Mouse (Mus musculus) limb, embryonic 15.5 days (tissue): ENCODE measurements around the gene Oaf. TPM values are rescaled to one million over a fixed set of nuclear protein-coding genes. Genes with fewer than 3 reads are reported as not detected.
A peak's percentile ranks its signal among the peaks of the same experiment; 100 is the strongest.

Experiments used
- ATAC-seq: fragments of 200-750 bp; cut with Nextera tagmentation; 2 replicates; pipeline ENCODE4 v1.8.0; 2017; ENCODE audit warnings: low read depth, moderate TSS enrichment; ENCODE audit not compliant: insufficient number of reproducible peaks, low FRiP score, low TSS enrichment
- H3K27ac ChIP-seq: fragments of 300-500 bp; sonication (generic); 2 replicates; pipeline ENCODE4 v1.5.1; 2015; ENCODE audit warnings: moderate library complexity, mild to moderate bottlenecking, inconsistent platforms
- H3K27me3 ChIP-seq: fragments of 300-500 bp; sonication (generic); 2 replicates; pipeline ENCODE4 v1.6.1; 2015; ENCODE audit warnings: inconsistent platforms
- H3K36me3 ChIP-seq: fragments of 300-500 bp; sonication (generic); 2 replicates; pipeline ENCODE4 v1.6.1; 2015; ENCODE audit warnings: inconsistent platforms
- H3K4me1 ChIP-seq: fragments of 300-500 bp; sonication (generic); 2 replicates; pipeline ENCODE4 v1.6.1; 2015; ENCODE audit warnings: inconsistent platforms
- H3K4me2 ChIP-seq: fragments of 300-500 bp; sonication (generic); 2 replicates; pipeline ENCODE4 v1.6.1; 2015; ENCODE audit warnings: mild to moderate bottlenecking, inconsistent platforms
- H3K4me3 ChIP-seq: fragments of 300-500 bp; sonication (generic); 2 replicates; pipeline ENCODE4 v1.5.1; 2015; ENCODE audit warnings: mild to moderate bottlenecking, inconsistent platforms
- H3K9ac ChIP-seq: fragments of 300-500 bp; sonication (generic); 2 replicates; pipeline ENCODE4 v1.6.1; 2015; ENCODE audit warnings: inconsistent platforms
- H3K9me3 ChIP-seq: fragments of 300-500 bp; sonication (generic); 2 replicates; pipeline ENCODE4 v1.6.1; 2016; ENCODE audit warnings: inconsistent platforms
- WGBS: fragments of 180-500 bp; shearing (Covaris S2); methylation state at CpG from one replicate; pipeline ENCODE4 v1.1.7; 2015; 5-methylcytosine and 5-hydroxymethylcytosine counted together
- polyA plus RNA-seq: library from polyadenylated mRNA; unstranded; fragments of >200 nt; fragmentation: Nextera tagmentation; extraction: Ambion mirVana; gene quantifications from 2 replicates; pipeline ENCODE4 v1.2.1, GENCODE M21; 2015

Oaf gene
- polyA plus RNA-seq, 1 experiment from 2014 or later, result 102 TPM

DNA sequence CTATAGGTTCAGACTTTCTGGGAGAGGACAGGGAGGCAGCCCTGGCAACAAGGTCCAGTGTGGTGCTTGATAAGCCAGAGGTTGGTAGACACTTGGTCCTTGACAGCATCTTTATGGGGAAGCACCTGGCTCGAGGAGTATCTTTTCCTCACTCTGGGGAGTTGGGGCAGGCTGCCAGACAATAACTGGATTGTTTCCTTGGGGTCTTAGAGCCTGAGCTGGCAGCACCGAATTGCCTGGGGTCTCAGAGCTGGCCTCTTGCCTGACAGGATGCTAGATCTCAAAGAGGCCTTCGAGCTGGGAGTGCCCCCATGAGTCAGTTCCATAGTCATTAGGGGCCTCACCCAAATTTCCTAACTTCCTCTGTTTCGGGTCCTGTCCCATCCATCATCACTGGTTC is 1.6 kb upstream of the Oaf start:
- H3K4me1 ChIP-seq, result peaks cover 39% of the 10 kb centered on the region
- ATAC-seq, result no peak
- no peaks in the 10 kb centered on the region for H3K9me3 ChIP-seq
- H3K27me3 ChIP-seq, result no peaks in the 10 kb centered on the region
- no peak overlapping the region for H3K4me2 ChIP-seq
- no peak overlapping the region for H3K9ac ChIP-seq
- no peak overlapping the region for H3K4me3 ChIP-seq
- no peaks in the 10 kb centered on the region for H3K36me3 ChIP-seq
- WGBS, result 29% methylated on average over 4 of the region's 4 CpGs
- H3K27ac ChIP-seq, result peak overlapping the region; percentile 17; the same call in 1 of the 2 replicates

DNA sequence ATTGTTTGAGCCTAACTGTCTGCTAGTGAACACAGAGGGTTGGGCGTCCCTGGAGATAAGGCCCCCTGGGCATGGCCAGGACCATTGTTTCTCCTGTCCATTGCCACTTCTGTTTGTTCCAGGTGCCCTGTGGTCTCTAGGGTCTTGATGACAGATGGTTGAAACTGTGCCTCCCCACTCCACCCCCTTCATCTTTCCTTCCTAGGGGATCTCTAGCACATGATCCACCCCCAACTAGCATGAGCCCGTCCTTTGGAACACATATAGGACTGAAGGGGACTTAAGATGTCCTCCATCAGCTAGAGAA is 836 bp upstream of the Oaf start:
- Histone ChIP-seq H3K27ac (peak overlapping the region; percentile 95), H3K4me2 (peak overlapping the region; percentile 71), H3K9ac (no peak overlapping the region), H3K9me3 (no peaks in the 10 kb centered on the region), H3K27me3 (no peaks in the 10 kb centered on the region), H3K36me3 (peaks cover 7% of the 10 kb centered on the region; the same call in 1 of the 2 replicates), H3K4me3 (peak overlapping the region; percentile 98; the same call in 1 of the 2 replicates), H3K4me1 (peaks cover 40% of the 10 kb centered on the region)
- 42% methylated on average over 2 of the region's 2 CpGs for WGBS
- no peak for ATAC-seq

DNA sequence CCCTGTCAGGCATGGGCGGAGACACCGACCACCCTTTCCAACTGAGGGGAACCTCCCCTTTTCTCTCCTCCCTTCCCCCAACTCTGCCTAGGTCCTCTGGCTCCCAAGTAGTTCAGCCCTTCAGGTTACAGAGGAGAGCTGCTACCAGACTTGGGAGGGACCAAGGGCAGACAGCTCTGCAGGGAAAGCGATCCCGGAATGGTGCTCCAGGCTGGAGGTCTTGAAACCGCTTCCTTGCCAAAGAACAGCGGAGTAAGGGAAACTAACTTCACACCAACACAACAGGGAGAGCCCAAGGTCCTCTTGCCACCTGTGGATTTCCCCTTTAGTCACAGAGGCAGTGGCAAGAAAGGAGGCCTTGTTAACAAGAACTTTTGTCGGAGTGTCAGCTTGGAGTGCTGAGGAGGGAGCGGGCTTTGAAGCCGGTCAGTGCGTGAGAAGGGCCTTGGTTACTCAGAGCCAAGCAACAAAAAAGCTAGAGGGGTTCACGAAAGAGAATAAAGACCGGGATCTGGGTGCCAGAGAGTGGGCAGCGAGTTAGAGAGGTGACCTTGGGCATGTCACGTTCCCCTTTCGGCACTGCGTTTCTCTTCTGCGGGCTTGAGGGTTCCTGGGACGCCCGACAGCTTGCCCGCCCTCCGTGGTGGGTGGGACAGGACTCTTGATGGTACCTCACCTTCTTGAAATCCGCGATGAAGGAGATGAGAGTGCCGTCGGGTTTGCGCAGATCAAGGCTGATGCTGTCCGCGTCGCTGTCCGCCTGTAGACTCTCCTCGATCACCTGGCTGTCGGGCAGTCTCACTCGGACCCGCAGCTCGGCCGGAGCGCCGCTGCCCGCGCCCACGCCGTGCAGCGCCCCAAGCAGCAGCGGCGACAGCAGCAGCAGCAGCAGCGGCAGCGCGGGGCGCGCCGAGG is 823 bp downstream of the Oaf start:
- Histone ChIP-seq H3K4me2 (peak overlapping the region; percentile 71), H3K9me3 (no peaks in the 10 kb centered on the region), H3K4me3 (peak overlapping the region; percentile 98), H3K36me3 (peaks cover 22% of the 10 kb centered on the region; the same call in 1 of the 2 replicates), H3K27me3 (no peaks in the 10 kb centered on the region), H3K27ac (peak overlapping the region; percentile 95), H3K4me1 (peaks cover 46% of the 10 kb centered on the region), H3K9ac (peak overlapping the region; percentile 74)
- ATAC-seq, result no peak
- WGBS, result under 1% methylated on average over 51 of the region's 51 CpGs

DNA sequence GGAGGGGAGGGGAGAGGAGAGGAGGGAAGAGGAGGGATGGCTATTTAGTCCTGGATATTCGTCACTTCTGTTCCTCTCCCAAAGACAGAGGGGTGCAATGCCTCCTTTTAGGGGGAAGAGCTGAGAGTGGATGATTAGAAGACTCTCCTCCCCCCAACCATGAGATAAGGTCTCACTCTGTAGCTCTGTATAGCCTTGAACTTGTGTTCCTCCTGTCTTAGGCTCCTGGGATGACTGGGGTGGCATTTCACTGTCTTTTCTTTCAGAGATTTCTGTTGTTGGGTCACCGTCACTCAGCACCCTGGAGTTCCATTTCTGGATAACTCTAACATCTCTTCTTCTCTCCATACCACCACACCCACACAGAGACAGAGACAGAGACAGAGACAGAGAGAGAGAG is 1.5 kb downstream of the Oaf start:
- no peaks in the 10 kb centered on the region for H3K9me3 ChIP-seq
- peaks cover 53% of the 10 kb centered on the region for H3K4me1 ChIP-seq
- H3K4me2 ChIP-seq, result peak overlapping the region; percentile 71
- H3K27me3 ChIP-seq, result no peaks in the 10 kb centered on the region
- H3K27ac ChIP-seq, result 0 out of 2 replicates have a peak overlapping the region, but pooled peaks have one; percentile 95
- peak overlapping the region; percentile 98 for H3K4me3 ChIP-seq
- ATAC-seq, result no peak
- 22% methylated on average over 2 of the region's 2 CpGs for WGBS
- peaks cover 25% of the 10 kb centered on the region; the same call in 1 of the 2 replicates for H3K36me3 ChIP-seq
- peak overlapping the region; percentile 35; the same call in 1 of the 2 replicates for H3K9ac ChIP-seq

DNA sequence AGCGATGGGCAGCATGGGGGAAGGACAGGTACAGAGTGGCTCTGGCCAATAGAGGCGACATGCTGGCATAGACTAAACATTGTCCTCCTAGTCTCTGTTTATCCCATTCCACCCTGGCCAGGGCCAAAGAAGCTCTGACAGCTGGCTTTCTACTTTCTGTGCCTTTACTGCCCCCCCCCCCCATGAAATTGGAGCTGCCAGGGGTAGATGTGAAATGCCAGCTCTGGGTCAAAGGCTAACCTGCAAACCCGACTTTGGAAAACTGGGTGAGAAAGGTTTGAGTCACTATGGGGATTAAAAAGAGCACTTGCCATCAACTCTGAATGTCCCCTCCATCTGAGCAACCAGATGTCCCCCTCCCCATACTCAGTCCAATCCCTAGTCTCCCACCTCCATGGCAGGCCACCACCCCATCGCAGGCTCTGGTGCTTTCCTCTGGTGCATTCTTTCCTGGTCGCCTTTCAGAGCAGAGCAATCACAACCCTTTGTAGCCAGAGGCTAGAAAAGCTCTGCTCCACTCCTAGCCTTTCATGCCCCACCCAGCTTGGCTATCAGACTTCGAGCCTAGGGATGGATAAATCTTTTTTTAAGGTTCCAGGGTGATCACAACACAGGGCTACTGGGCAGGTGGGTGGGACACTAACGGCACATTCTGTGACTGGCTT is 2.5 kb downstream of the Oaf start:
- peaks cover 62% of the 10 kb centered on the region for H3K4me1 ChIP-seq
- WGBS, result 36% methylated on average over 7 of the region's 7 CpGs
- H3K27ac ChIP-seq, result no peak overlapping the region
- no peak overlapping the region for H3K9ac ChIP-seq
- ATAC-seq, result no peak
- H3K4me3 ChIP-seq, result peak overlapping the region; percentile 98
- H3K9me3 ChIP-seq, result no peaks in the 10 kb centered on the region
- H3K27me3 ChIP-seq, result no peaks in the 10 kb centered on the region
- peaks cover 29% of the 10 kb centered on the region; the same call in 1 of the 2 replicates for H3K36me3 ChIP-seq
- peak overlapping the region; percentile 71 for H3K4me2 ChIP-seq

DNA sequence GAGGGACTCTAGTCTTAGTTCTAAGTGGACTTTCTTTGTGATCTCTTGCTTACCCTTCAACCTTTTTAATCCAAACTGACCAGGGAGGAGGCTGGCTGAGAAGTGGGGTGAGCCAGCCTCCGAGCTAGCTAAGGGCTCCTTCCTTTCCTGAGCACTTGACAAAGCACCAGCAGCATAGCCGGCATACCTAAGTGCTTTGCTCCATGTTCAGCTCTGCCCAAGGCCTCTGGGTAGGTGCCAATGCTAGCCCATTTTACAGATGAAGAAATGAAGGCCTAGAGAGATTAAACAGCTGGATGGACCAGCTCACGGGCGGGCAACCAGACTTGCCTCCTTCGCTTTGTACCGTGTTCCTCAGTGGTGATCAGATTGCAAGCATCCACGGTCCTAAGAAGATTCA is 3.1 kb downstream of the Oaf start:
- no peak overlapping the region for H3K4me3 ChIP-seq
- no peaks in the 10 kb centered on the region for H3K27me3 ChIP-seq
- H3K4me2 ChIP-seq, result peak overlapping the region; percentile 71
- H3K27ac ChIP-seq, result no peak overlapping the region
- 77% methylated on average over 7 of the region's 7 CpGs for WGBS
- H3K4me1 ChIP-seq, result peaks cover 68% of the 10 kb centered on the region
- peaks cover 29% of the 10 kb centered on the region; the same call in 1 of the 2 replicates for H3K36me3 ChIP-seq
- H3K9ac ChIP-seq, result no peak overlapping the region
- no peak for ATAC-seq
- no peaks in the 10 kb centered on the region for H3K9me3 ChIP-seq

DNA sequence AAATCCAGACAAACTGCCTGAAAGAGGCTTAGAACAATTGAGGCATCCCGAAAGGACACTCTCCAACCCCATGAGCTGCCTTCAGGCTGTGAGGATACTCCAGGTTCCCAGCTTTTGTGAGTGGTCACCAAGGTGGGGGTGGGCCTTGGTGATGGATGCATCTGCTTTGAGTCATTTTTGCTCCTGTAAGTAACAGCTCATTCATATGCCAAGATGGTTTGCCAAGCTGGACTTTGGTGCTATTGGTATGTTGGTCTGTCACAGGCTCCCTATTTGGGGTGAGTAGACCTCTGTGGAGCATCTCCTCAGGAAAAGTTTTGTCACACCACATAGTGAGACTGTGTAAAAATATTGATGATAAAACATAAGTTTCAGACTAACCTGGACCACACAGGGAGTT is 3.6 kb downstream of the Oaf start:
- no peak for ATAC-seq
- H3K9me3 ChIP-seq, result no peaks in the 10 kb centered on the region
- no peak overlapping the region for H3K27ac ChIP-seq
- H3K4me2 ChIP-seq, result no peak overlapping the region
- H3K9ac ChIP-seq, result no peak overlapping the region
- peaks cover 29% of the 10 kb centered on the region; the same call in 1 of the 2 replicates for H3K36me3 ChIP-seq
- H3K4me3 ChIP-seq, result no peak overlapping the region
- no peaks in the 10 kb centered on the region for H3K27me3 ChIP-seq
- WGBS, result 86% methylated on average over 1 of the region's 1 CpGs
- peaks cover 68% of the 10 kb centered on the region for H3K4me1 ChIP-seq

DNA sequence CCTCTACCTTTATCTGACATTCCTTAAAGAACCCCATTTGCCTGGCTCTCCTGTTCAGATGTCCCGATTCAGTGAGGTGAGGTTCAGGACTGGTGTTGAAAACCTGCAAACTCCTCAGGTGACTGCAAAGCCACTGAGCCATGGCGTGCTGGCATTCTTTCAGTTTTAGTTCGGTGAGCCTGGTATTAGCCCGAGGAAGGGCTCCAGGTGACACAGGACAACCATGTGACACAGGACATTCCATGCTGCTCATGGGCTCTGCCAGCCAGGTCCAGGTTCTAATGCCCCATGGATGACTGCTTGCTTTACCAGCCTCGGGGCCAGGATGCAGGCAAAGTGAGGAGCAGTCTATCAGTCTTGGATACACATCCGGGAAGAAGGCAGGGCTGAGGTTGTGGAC is 4.4 kb downstream of the Oaf start:
- H3K27me3 ChIP-seq, result no peaks in the 10 kb centered on the region
- H3K9ac ChIP-seq, result no peak overlapping the region
- H3K9me3 ChIP-seq, result no peaks in the 10 kb centered on the region
- H3K4me3 ChIP-seq, result no peak overlapping the region
- ATAC-seq, result no peak
- peaks cover 70% of the 10 kb centered on the region for H3K4me1 ChIP-seq
- no peak overlapping the region for H3K27ac ChIP-seq
- H3K36me3 ChIP-seq, result peaks cover 33% of the 10 kb centered on the region; the same call in 1 of the 2 replicates
- 80% methylated on average over 6 of the region's 6 CpGs for WGBS
- no peak overlapping the region for H3K4me2 ChIP-seq

DNA sequence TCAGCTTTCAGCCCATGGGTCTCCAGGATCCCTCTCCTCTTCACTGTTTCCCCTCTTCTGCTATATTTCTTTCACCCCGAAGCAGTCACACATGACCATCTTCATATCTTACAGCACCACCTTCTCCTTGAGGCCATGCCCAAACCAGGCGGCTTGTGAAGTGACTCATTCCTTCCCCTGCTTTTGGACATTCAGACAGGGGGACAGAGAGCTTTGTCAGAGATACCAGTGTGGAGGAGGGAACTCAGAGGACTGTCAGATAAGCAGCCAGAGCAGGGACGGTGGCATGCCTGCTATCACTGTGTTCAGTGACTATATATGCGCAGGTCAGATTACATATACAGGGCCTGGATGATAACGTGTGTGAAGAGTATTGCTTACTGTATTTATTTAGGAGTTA is 5.2 kb downstream of the Oaf start:
- WGBS, result 77% methylated on average over 5 of the region's 5 CpGs
- no peak for ATAC-seq
- no peak overlapping the region for H3K4me2 ChIP-seq
- H3K4me1 ChIP-seq, result peaks cover 76% of the 10 kb centered on the region
- no peaks in the 10 kb centered on the region for H3K27me3 ChIP-seq
- peaks cover 37% of the 10 kb centered on the region; the same call in 1 of the 2 replicates for H3K36me3 ChIP-seq
- no peaks in the 10 kb centered on the region for H3K9me3 ChIP-seq
- H3K9ac ChIP-seq, result no peak overlapping the region
- no peak overlapping the region for H3K27ac ChIP-seq
- no peak overlapping the region for H3K4me3 ChIP-seq

DNA sequence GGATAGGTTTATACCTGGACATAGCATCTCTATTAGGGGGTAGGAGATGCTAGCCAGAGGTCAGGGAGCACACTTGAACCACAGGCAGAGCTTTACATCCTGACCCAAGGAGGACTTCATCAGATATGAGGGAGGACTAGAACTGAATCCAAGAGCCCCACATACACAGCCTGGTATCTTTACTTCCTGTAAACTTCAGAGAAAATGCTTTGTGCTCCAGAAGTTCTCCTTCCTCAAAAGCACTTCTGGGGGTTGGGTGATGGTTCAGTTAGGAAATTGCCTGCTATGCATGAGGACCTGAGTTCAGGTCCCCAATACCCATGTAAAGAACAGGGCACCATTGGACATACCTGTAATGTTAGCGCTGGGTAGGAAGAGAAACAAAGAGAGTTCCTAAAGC is 6.2 kb downstream of the Oaf start:
- Histone ChIP-seq H3K36me3 (peaks cover 39% of the 10 kb centered on the region; the same call in 1 of the 2 replicates), H3K9me3 (no peaks in the 10 kb centered on the region), H3K27me3 (no peaks in the 10 kb centered on the region), H3K4me3 (no peak overlapping the region), H3K9ac (no peak overlapping the region), H3K4me1 (peaks cover 78% of the 10 kb centered on the region), H3K4me2 (no peak overlapping the region), H3K27ac (no peak overlapping the region)
- WGBS, result 93% methylated on average over 1 of the region's 1 CpGs
- ATAC-seq, result no peak

DNA sequence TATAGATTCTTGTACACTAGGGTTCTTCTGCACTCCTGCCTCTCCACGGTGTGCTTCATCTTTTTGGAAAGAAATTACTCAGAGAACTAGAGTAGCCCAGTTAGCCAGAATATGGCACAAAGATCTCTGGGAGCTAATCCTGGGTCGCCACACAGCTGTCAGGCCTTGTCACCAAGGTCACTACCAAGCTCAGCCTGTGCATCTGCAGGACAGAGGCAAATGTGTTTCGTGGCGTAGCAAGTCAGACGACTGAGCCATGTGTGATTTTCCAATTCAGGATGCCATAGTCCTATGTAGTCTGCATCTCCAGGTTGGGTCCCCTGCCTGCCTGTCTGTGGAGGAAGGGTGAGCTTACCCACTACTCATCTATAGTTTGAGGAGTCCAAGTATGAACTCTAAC is 6.7 kb downstream of the Oaf start:
- no peak overlapping the region for H3K4me2 ChIP-seq
- no peaks in the 10 kb centered on the region for H3K27me3 ChIP-seq
- no peaks in the 10 kb centered on the region for H3K9me3 ChIP-seq
- H3K27ac ChIP-seq, result no peak overlapping the region
- ATAC-seq, result no peak
- H3K9ac ChIP-seq, result no peak overlapping the region
- H3K36me3 ChIP-seq, result peaks cover 39% of the 10 kb centered on the region; the same call in 1 of the 2 replicates
- H3K4me3 ChIP-seq, result no peak overlapping the region
- peaks cover 74% of the 10 kb centered on the region for H3K4me1 ChIP-seq
- WGBS, result 65% methylated on average over 5 of the region's 5 CpGs

DNA sequence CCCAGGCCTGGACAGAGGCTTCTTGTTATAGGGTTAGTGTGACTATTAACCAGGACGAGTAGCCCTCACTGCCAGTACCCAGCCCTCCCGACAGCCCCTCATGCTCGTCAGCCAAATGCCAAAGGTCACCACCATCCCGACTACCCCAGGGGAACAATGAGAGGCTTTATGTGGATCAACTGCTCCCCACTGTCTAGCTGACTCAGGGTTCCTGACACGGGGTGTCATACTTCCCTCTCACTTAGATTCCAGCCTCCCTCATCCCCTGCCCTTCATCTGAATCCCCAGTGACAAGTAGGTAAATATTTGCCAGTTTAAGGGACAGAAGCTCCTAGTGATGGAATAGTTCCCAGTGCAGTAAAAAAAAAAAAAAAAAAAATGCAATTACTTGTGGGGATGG is 7.4 kb downstream of the Oaf start:
- Histone ChIP-seq H3K4me2 (no peak overlapping the region), H3K36me3 (peaks cover 39% of the 10 kb centered on the region; the same call in 1 of the 2 replicates), H3K9me3 (no peaks in the 10 kb centered on the region), H3K4me3 (no peak overlapping the region), H3K4me1 (peaks cover 73% of the 10 kb centered on the region), H3K27me3 (no peaks in the 10 kb centered on the region), H3K9ac (no peak overlapping the region), H3K27ac (peak overlapping the region; percentile 75)
- WGBS, result 19% methylated on average over 5 of the region's 5 CpGs
- ATAC-seq, result no peak
